Mouse (Mus musculus): ENCODE measurements around the gene Umod.
A peak's percentile ranks its signal among the peaks of the same experiment; 100 is the strongest.

Gene Umod

DNA sequence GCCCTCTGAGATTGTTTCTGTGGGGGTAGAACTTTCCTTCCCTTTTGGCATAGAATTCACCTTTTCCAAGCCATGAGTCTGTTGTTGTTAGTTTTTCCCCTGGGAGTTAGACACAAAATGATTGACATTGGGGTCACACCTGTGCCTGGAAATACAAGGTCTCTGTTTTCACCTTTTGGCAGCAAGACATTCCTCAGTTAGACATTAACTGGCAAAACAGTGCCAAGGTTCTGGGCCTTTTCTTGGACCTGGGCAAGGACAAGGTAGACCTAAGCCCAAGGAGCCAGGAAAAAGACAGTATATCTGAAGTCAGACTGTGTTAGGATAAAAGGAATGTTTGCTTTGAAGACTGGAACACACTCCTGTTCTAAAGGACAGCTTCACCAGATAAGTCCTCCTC is at the start of gene Umod:
Umod (minus strand) TSS at position 27 of the 400 bp plus-strand sequence.
- no peak for DNase-seq (ENCODE audit: low read depth, low spot score)

- no peak for DNase-seq (ENCODE audit: low read depth, low spot score)
Observed at GRCm38 (mm10) chr7:119528617-119529016, 49.5 kb upstream of the Umod start.

DNA sequence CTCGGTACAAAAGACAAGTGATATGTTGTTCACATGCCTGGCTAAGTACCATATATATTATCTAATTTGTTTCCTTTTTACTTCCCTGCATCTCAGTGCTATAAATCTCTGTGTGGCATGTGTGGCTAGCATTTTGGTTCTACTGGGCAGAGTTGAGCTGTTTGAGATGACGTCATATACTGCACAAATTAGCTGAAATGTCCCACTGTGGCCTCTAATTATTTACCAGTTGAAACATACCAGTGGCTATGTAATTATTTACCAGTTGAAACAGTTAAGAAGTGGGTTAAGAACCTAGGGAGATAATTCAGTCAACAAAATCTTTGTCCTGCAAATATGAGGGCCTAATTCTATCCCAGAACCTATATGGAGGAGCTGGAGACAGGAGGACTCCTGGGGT is 48.5 kb upstream of the Umod start:
- DNase-seq (ENCODE audit: low read depth, low spot score): no peak

DNA sequence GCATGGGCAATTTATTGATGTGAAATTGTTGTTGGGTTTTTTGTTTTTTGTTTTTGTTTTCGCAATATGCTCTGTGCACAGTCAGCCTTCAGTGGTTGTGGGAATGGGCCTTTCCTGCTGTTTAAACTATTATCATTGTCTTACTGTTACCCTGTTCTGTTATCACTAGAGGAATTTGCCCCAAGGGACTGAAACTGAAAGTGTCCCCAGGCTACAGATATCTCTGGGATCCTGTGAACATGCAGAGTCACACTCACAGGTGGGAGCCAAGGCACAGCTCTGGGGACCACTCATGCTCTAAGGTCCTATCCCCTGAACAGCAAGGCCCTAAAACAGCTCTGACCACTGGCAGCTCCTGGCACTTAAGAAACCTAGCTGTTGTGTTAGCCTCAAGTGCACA is 48.1 kb upstream of the Umod start:
- no peak for DNase-seq (ENCODE audit: low read depth, low spot score)

- no peak for DNase-seq (ENCODE audit: low read depth, low spot score)
Observed at GRCm38 (mm10) chr7:119526486-119526885, 47.4 kb upstream of the Umod start.

DNA sequence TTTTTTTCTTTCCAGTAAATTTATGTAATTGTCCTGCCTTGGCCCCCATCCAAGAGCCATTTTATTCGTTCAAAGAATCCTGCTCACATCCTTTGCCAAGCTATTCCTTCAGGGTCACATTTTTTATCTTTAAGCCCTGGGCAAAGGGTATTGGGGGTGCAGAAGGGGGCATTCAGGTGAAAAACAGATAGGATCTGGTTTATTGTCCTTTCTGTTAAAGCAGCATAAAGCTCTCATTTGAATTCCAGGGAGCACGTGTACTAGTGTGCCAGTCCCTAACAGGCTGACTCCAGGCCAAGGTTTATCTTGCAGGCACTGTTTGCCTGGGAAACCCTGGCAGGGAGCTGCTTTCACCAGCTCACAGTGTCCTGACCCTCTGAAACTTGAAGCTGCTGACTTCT is 46.8 kb upstream of the Umod start:
- no peak for DNase-seq (ENCODE audit: low read depth, low spot score)

DNA sequence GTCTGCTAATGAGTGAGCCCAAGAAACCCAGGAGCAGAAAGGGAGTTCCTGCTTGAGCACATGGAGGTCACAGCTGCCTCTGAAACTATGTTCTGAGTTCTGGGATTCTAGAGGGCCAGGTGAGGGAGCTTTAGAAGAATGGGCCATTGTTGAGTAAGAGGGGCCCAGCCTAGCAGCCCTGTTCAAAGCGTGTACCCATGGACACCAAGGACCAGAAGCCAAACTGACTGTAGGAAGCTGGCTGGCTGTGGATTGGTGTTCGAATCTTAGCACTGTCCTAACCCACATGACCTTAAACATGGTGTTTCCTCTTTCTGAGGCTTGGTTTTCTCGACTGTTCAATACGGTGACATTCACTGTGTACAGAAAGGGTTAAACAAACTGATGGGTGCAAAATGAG is 44.3 kb upstream of the Umod start, which contains the start of gene Pdilt:
Pdilt (minus strand) TSS at position 101 of the 400 bp plus-strand sequence.
- DNase-seq (ENCODE audit: low read depth, low spot score): no peak

DNA sequence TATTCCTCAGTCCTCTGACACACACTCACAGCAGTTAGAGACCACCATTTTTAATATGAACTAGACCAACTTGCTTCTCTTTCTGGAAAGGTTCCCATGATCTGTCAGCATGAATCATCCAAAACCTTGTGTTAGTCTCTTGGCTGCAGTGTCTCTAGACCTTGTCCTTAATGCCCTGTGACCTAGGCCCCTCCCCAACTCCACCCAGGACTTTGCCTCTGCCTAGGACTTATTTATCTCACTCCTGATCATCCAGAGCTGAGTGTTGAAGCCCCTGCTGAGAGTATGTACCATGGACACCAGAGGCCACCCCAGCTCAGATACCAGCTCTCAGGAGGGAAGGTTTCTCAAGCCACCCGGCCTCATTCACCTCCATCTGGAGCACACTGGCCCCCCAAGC is 43.3 kb upstream of the Umod start:
- DNase-seq (ENCODE audit: low read depth, low spot score): no peak

GRCm38 (mm10) chr7:119521816-119522215 is 42.7 kb upstream of the Umod start:
- DNase-seq (ENCODE audit: low read depth, low spot score): no peak

DNA sequence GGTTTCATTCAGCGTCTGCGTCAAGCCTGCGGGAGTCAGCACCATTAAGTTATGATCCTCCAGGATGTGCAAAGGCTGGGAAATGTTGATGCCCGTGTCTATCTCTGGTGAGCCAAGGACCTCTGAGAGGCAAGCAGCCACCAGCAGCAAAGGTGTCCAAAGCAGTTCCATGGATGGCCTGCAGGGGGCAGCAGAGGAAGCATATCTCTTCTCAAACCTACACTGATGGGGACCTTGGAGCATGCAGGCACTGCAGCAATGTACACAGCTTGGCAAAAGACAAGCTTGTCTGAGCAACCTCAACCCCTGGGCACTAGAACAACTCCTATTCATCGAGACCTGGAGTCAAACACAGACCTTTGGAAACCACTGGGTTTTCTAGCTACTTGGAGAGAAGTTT is 40.6 kb upstream of the Umod start:
- DNase-seq (ENCODE audit: low read depth, low spot score): peak; percentile 65

DNA sequence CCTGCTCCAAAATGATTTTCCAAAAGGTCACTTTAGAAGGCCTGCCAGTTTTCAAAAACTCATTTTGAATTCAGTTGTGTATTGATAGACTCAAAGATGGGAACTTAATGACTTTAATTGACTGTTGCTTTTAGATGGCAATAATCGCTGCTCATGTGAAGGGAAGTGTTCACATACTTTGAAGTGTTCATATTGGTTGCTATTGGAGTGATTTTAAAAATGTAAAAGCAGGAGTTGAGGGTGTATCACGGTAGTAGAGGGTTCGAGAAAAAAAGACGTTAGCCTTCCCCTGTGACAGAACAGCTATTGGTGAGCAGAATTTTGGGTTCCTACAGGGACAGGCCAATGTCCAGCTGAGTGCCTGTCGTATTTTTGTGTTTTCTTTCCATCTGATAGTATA is 40.1 kb upstream of the Umod start, which contains the start of gene Acsm5:
Acsm5 (plus strand) TSS at position 301 of the 400 bp plus-strand sequence.
- DNase-seq (ENCODE audit: low read depth, low spot score): no peak

DNA sequence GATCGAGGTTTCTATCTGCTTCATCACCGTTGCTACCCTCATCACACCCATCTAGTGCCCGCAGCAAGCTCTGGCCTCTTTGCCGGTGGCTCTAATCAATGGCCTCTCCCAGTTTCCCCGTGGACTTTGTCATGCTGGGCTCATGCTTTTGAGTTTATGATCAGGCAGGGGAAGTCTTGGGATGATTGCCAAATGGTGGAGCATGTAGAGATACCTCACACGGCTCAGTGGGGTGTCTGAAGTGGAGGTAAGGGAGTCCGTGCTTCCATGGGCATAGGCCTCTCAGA is 37.1 kb upstream of the Umod start:
- no peak for DNase-seq (ENCODE audit: low read depth, low spot score)

- DNase-seq (ENCODE audit: low read depth, low spot score): peak; percentile 34
Observed at GRCm38 (mm10) chr7:119515492-119516271, 36.6 kb upstream of the Umod start.

DNA sequence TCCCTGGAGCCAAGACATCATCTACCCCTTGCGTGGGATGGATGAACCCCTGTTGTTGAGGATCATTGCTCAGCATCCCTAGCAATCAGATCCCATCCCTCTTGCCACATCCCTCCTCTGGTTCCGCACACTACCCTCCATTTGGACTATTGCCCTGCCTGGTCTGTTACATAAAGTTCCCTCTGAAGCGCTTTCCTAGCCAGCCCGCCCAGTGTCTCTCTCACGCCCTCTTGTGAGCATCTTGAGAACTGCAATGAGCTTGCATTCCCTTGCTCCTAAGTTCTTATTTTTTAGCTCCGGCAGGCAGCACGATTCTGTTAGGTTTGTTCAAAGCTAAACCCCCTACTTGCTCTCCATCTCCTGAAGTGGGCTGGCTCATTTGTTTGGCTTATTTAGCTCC is 34.0 kb upstream of the Umod start:
- peak; percentile 67 for DNase-seq (ENCODE audit: low read depth, low spot score)

DNA sequence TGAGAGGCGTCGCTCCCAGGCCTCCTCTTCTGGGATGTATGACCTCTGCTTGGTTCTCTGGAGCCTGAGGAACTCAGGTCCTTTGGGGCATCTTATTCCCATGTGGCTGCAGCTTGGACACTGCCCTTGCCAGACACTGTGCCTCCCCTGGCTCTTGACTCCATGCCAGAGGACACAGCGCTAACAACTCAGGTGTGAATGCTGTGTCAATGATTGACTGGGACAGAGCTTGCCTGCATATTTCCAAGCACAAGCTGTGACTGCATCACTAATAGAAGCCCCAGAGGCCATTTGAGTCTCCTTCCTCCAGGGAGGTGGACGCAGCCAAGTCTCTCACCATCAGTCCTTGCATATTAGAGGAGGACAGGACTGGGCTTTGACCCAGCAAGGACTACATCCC is 32.1 kb upstream of the Umod start:
- DNase-seq (ENCODE audit: low read depth, low spot score): no peak

DNA sequence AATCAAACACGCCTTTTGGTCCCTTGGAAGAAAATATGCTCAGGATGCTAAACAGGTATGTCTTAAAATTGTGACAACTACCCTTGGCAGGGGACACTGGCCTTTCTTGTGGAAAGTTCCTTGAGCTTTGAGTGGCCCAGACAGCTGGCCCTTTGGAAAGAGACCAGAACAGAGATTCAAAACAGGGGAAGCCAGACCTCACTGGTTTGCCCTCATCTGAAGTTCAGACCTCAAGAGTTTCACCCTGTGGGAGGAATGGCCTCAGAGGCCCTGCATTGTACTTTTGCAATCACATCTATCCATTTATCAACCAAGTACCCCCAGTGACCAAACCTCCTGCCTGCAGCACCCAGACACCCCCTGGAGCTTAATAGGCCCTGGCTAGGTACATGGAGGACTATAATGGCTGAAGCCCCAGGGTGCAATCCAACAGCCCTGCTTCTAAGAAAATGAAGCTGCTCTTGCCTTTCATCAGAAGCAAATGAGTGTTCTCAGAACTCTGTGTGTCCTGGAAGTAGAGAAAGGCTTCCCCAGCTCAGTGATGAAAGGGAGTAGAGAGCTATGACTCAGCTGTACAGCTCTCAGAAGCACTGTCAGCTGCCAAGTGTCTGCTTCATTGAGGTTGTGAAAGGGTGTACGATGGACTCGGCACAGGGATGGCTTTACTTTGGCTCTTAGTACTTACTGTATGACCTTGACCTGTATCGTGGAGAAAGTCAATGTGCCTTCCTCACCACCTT is 11.1 kb upstream of the Umod start:
- DNase-seq (ENCODE audit: low read depth, low spot score): no peak

GRCm38 (mm10) chr7:119486683-119487082 is 7.6 kb upstream of the Umod start:
- no peak for DNase-seq (ENCODE audit: low read depth, low spot score)

DNA sequence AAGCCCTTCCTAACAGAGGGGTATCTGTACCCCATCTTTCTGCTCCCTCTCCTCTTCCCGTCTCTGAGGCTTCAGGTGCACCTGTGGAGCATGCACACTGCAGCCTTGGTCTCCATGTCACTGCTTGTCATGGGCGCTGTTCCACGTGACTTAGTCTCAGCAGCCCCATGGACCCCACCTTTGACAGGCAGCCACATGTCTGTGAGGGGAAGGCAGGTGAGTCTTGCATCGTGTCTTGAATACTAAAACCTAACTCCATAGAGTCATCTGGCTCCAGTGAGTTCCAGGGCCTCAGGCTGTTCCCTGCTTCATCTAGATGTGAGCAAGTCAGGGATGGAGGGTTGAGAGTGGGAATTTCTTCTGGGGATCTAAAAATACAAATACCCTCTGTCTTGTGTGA is 5.1 kb upstream of the Umod start:
- DNase-seq (ENCODE audit: low read depth, low spot score): no peak

- DNase-seq (ENCODE audit: low read depth, low spot score): peak; percentile 44
Observed at GRCm38 (mm10) chr7:119476500-119477389, 2.3 kb downstream of the Umod start.

DNA sequence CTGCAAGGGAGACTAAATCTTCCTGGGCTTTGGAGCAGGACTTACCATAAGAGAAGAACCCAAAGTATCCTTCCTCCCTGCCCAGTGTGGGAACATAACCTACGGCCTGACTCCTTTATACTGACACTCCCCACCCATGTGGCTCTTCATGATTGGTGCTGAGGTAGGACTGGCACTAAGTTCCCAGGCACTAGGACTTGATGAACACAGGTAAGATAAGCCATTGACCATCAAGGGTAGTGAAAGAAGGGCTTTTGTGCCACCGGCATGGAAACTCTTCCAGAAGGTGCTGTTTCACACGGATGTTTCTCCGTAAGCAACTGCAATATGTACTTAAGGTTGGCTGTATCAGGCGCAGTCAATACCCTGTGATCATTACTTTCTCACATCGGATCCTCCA is 19.9 kb downstream of the Umod start, which contains the start of gene Gp2:
Gp2 (minus strand) TSS at position 101 of the 400 bp plus-strand sequence.
- no peak for DNase-seq (ENCODE audit: low read depth, low spot score)

GRCm38 (mm10) chr7:119454192-119454591 is 24.9 kb downstream of the Umod start:
- no peak for DNase-seq (ENCODE audit: low read depth, low spot score)

DNA sequence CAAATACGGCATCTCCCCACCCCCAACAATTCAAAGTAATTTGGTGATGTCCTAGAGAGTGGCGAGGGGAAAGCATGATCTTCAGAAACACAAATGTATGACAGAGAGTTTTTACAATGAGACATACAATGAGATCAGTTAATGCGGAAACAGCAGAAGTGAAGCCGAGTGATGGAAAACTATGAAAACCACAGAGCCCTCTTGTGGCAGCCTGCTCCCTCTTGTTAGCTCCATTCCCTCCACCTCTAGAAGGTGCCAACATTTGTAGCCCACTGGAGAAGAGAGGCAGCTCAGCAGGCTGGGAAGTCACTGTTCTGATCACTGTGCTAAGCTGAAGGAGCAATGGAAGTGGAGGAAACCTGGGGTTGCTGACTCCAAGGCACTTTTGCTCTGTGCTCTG is 35.2 kb downstream of the Umod start:
- DNase-seq (ENCODE audit: low read depth, low spot score): no peak
